Mouse (Mus musculus) cerebellum, adult (tissue): Measurements from ENCODE around the gene Tpra1.

Experiments
- ATAC-seq: cut with Nextera tagmentation; 2 replicates; pipeline ENCODE4 v1.9.2; 2017; ENCODE audit warnings: mild to moderate bottlenecking, moderate library complexity, mixed read lengths; ENCODE audit not compliant: insufficient number of reproducible peaks, low FRiP score, low TSS enrichment

The Tpra1 gene

DNA sequence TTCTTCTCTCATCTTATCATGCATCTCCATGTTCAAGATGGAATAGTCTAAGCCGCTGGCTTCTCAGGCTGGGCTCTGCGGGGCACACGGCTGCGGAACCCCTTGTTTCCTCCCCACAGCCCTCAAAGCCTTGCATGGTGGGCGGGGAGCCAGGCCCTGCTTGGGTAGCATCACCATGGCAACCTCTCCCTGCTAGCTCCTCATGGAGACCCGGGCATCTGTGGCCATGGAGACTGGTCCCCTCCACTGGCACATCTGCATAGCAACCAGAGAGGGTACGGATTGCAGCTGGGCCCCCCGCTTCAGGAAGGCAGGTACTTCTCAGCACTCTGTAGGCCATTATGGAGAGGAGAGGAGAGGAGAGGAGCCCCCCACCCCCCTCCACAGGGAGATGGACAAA lies 40.5 kb downstream of the Tpra1 start:
- no peak for ATAC-seq

GRCm38 (mm10) chr6:88943666-88944065 lies 41.6 kb downstream of the Tpra1 start:
- no peak for ATAC-seq

- no peak for ATAC-seq
These were observed 44.4 kb downstream of the Tpra1 start for GRCm38 (mm10) chr6:88946442-88946841.

DNA sequence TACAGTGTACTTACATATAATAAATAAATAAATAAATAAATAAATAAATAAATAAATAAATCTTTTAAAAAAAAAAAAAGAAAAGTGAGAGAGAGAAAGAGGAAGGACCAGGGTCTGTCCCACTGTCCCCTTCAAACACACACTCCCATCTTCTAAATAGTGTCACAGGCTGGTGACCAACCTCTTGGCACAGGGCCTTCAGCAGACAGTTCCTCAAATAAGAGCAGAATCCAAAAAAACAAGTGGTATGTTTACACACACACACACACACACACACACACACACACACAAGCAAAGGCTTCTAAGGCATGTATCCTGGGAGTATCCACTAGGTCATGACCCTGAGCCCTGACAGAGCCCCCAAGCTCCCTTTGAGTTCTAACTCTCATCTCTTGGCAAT lies 45.7 kb downstream of the Tpra1 start:
- no peak for ATAC-seq

DNA sequence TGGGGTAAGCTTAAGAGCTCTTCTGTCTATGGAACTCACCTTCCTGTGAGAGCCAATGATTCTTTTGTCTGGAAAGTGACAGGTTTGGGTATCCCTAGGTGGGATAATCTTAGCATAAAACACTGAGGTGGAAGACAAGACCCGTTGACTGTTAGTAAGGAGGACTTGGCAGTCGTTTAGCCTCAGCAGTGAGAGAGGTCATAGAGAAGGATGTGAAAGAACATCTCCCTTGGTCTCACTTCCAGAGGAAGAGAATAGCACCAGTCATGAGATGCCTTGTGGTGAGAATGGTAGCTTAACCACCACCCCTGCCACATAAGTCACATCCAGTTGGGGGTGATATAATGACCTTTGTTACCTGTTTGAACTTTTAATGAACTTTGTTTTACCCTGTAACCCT lies 54.7 kb downstream of the Tpra1 start:
- no peak for ATAC-seq

DNA sequence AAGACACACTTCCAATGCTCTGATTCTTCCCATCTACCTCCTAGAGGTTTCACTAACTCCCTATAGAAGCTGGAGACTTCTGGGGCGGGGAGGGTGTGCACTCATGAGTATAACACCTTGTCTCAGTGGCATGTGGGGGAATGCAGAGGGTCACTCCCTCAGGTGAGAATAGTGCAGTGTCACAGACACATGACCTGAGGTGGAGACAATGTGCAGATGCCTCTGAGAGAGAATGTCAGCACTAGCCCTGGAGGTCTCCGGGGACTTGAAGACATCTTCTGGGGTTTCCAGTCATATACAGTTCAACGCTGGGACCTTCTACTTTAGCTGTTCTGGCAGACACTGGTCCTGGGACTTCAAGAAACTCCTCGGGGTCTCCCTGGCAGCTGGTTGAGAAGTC lies 55.3 kb downstream of the Tpra1 start:
- no peak for ATAC-seq

DNA sequence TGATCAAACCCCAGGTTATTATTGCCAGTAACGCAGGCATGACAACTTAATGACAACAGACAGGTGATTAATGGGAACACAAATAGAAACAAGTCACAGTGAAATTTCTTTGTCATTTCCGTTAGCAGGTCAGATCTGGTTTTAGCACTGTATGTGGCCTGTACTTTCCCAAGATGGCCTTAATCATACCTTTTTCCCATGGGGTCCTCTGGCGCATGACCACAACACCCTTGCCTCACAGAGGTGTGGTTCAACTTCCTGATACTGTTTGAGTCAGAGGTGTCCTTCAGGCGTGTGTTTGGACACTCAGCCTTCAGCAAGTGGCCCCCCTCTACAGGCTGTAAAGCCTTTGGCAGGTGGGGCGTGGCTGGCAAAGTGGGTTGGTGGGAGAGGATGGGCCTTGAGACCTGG lies 55.8 kb downstream of the Tpra1 start:
- no peak for ATAC-seq

GRCm38 (mm10) chr6:88958305-88958704 lies 56.3 kb downstream of the Tpra1 start:
- ATAC-seq, result no peak

DNA sequence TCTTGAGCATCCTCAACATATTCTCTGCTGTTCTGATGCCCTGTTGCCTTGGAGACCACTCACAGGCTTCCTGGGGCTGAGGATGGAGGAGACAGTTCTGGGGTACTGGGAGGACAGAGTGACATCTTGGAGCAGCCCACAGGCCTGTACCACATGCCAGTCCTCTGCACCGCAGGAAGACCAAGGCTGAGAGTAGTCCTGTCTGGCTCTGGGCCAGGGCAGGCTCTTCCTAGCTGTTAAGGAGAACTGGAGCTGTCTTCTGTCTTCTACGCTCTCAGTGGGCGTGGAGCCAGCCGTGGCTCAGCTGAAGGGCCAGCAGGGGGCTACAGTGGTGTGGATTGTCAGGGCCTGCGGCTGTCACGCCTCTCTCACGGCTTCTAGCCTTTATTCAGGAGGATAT lies 57.8 kb downstream of the Tpra1 start:
- ATAC-seq, result peak; percentile 78

DNA sequence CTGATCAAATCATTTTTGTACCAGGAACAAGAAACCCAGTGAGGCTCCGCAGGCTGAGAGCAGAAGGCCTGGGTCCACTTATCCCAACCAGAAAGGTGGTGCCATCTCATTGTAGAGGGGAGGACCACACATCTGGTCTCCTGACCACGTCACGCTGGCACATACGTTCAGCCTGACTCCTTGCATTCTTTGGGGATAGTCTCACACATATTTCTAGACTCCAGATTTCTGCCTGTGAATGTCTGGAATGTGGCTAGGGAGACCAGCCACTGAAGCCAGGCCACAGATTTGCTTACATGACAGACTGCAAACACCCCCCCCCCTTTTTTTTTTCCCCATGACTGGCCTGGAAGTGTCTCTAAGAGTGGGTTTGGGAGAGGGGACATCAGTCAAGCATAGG lies 58.9 kb downstream of the Tpra1 start:
- no peak for ATAC-seq
